Mouse (Mus musculus) mesoderm, embryonic 11.5 days (tissue): ENCODE measurements at regions not wholly inside any gene's neighbourhood (a gene's known extent, or its start where the extent isn't known, plus 50 kb on each side); places are given as distances from the start of the nearest gene placed in this dataset.
A peak's percentile ranks its signal among the peaks of the same experiment; 100 is the strongest.
"Not testable (repeated sequence)": the region's sequence is repeated elsewhere in the genome, so short reads cannot be mapped to it uniquely, and the experiment has no call there.

Experiments used
- DNase-seq: peaks from one replicate; pipeline ENCODE4 v3.0.0-alpha.2; 2012; ENCODE audit warnings: low read depth, low spot score

DNA sequence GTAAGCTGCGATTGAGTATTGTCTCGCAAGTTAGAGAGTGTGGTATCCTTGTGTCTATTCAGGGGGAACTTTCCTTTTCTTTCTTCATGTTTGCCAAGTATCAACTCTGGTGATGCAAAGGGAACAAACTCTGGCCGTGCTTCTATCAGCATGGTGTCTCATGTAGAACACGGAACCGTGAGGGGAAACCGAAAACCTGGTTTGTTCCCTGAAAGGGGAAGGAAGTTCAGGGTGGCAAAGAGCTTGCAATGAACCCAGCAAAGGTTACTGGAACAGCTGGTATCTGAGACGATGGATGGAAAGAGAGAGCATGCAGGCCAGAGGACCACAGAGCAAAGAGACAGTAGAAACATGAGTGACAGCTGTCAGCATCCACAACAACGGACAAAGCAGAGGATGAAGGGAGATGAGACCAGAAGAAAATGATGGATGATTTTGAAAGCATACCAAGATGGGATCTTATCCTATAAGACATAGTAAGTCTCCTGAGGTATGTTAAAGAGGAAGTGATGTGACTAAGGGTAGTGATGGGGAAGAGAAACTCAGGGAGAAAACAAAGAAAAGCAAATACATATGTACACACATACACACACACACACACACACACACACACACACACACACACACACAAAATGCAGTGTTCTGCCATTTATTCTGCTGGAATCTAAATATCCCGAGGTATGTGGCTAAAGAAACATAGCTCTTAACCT, 199.8 kb upstream of the Peli2 start:
- no peak for DNase-seq

DNA sequence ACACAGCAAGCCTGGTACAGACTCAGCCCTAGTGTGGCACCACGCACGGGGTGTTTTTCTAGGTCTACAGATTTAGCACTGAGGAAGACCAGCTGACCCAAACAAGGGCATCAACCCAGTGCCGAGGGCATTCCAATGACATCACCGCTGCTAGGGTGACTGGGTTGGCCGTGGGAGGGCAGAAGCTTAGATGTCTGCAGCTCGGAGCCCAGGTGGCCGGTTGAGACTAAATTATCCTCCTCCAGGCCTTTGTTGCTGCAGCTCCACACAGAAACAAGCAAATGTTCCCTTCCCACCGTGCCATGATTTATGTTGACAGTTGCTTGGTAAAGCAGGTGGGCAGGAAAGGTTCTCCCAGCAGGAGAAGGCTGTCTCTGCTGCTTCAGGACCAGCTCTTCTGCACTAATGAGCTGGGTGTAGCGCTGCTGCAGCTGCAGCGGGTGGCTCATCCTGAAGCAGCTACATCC, 198.8 kb upstream of the Peli2 start:
- DNase-seq = peak; percentile 69

- DNase-seq = no peak
Observed at GRCm38 (mm10) chr14:47926416-47926815, 194.2 kb upstream of the Peli2 start.

DNA sequence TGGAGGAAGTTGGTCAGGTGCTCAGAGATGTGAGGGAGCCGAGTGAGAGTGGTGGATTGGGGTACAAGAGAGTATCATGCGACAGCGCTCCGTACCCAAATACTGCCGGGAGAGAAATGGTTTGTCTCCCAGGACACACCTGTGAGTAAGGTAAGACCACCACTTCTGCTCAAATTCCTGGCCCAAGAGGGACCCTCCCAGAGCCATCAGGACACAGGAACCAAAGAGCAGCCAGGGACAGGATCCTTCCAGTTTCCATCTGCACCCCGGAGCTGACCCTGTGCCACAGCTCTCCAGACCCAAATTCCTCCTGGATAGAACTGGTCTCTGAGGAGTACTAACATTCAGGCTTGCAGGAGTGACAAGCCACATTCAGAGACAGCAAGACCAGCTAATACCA, 185.2 kb upstream of the Peli2 start:
- DNase-seq = no peak

GRCm38 (mm10) chr14:47937081-47937651, 183.5 kb upstream of the Peli2 start:
- DNase-seq = no peak

DNA sequence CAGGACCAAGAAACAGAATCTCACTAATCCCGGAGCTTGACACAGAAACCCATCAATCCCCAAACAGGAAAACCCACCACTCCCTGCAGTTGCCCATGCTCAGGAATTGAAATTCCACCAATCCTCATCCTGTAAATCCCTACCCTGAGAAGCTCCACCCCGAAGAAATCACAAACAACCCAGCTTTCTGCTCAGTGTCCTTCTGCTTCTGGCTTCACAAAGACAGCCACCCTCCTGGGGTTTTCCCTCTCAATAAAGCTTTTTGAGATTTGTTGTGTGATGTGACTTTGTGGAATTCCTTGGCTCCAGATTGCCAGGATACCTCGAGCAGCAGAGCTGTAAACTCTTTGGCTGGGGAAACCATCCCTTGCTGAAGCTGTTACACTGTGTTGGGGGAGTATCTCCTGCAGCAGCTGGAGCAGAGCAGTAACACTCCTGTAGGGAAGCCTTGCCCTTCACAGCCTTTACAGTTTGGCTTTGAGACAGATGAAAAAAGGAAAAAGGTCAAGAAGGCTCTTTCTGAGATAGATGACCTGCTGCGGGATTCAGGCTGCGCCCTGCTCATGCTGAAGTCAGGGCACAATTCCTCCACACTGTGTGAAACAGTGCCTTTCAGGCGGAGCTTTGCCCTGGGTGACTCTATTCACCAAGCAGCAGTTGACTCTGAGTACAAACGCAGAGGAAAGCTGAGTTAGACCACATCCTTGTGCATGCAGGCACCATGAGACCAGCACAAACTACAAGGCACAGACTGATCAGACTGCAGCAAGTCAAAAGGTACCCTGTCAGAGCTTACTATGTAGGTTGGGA, 180.6 kb upstream of the Peli2 start:
- DNase-seq = no peak

GRCm38 (mm10) chr14:47942671-47943070, 178.0 kb upstream of the Peli2 start:
- DNase-seq = no peak

DNA sequence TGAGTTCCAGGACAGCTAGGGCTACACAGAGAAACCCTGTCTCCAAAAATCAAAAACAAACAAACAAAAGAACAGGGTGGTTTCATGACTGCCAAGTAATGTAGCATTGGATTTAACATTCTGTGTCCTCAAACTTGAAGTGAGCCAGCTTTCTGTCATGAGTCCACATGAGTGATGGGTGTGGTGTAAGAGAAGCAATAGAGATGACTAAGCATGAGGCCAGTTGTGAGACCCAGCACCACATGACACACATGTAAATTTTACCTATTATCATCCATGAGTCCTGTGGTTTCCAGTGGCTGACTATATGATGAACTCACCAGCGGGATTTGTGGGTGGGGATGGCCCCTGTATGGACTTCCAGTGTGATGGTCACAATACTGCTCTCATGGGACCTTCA, 176.0 kb upstream of the Peli2 start:
- no peak for DNase-seq

DNA sequence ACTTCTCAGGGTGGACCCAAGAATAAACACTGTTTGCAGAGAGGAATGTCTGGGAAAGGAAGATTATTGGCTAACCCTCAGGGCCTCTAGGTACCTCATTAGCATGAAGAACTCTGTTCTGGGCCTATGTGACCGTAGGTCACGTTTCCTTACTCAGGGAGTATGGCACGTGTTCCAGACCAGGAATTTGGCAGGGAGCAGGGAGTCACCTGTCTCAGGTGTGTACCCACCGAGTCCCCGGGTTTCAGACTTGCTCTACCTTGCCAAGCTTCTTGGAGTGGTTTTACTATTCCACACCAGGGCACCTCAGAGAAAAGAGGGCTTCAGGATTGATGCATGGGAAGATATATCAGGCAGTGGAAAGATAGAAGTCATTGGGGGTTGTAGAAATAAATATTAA, 169.6 kb upstream of the Peli2 start:
- no peak for DNase-seq

- no peak for DNase-seq
Observed at GRCm38 (mm10) chr14:47958171-47958570, 162.5 kb upstream of the Peli2 start.

DNA sequence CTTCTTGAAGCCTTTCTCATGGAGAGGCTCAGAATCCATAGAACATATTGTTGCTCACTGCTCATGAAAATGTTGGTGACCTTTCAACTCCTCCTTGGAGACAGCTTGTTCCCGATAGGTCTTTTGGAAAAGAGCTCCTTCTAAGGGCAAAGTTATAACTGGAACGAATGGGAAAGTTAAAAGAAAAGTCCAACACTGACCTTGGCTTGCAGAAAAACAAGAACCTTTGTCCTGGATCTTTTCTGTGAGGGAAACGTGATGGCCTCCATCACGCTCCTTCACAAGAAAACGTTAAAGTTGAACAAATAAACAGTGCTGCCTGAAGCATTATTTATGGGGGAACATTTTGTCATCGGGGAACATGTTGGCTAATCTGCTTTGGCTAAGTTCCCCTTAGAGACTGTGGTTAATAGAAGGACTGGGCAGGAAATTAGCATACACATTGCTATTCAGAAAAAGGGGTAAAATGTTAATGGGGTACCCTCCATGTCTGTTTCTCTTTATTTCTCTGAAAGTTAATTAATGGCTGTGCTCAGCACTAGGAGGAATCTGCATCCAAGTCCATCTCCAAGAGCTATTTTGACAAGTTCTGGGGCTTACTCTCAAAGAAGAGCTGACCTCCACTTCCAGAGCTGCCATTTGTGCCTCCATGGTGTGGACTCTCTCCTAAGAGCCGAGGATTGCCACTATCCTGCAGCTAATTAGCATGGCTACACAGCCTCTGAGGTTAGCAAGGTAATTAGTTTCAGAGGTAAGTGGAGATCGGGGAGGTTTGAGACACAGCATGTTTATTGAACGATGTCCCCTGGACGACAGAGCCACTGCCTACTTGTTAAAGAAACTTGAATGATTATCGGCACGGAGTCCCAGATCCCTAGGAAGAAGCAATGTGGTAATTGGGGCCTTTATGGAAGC, 161.0 kb upstream of the Peli2 start:
- no peak for DNase-seq

DNA sequence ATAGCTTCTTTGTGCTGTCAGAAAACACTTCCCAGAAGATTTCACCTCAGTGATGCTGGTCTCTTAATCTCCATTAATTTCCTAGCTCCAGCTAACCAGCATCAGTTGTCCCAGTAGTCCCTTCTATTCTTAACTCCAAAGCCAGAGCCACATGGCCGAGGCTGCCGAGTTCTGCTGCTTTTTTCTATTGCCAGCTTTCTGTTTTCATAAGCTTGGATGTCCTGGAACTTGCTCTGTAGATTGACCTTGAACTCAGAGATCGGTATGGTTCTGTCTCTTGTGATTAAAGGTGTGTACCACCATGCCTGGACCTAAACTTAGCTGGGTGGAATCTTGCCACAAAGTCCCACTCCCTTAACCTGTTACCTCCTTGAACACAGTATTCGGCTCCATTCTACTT, 155.8 kb upstream of the Peli2 start:
- DNase-seq = not testable (repeated sequence)

- DNase-seq = no peak
Observed at GRCm38 (mm10) chr14:47969871-47970270, 150.8 kb upstream of the Peli2 start.

GRCm38 (mm10) chr14:47973161-47973560, 147.5 kb upstream of the Peli2 start:
- not testable (repeated sequence) for DNase-seq

GRCm38 (mm10) chr14:47982993-47983740, 137.5 kb upstream of the Peli2 start:
- no peak for DNase-seq

GRCm38 (mm10) chr14:47986483-47986882, 134.1 kb upstream of the Peli2 start:
- DNase-seq = peak; percentile 45

GRCm38 (mm10) chr14:47986941-47987340, 133.7 kb upstream of the Peli2 start:
- DNase-seq = no peak

GRCm38 (mm10) chr14:47987392-47988075, 133.1 kb upstream of the Peli2 start:
- no peak for DNase-seq

GRCm38 (mm10) chr14:47988131-47988530, 132.5 kb upstream of the Peli2 start:
- no peak for DNase-seq

- DNase-seq = no peak
Observed at GRCm38 (mm10) chr14:47989315-47989714, 131.3 kb upstream of the Peli2 start.
